Mouse (Mus musculus) megakaryocyte, embryonic 14.5 days (primary cell): ENCODE measurements around the gene Bin2.

Source experiments
- FLI1 ChIP-seq: IDR thresholded peaks from 2 replicates; pipeline ENCODE4 v1.6.1; 2012; ENCODE audit warnings: low read length, inconsistent platforms, mixed read lengths
- GATA1 ChIP-seq: IDR thresholded peaks from 3 replicates; pipeline ENCODE4 v1.6.1; 2012; ENCODE audit warnings: mixed read lengths, low read length, inconsistent platforms, borderline replicate concordance

DNA sequence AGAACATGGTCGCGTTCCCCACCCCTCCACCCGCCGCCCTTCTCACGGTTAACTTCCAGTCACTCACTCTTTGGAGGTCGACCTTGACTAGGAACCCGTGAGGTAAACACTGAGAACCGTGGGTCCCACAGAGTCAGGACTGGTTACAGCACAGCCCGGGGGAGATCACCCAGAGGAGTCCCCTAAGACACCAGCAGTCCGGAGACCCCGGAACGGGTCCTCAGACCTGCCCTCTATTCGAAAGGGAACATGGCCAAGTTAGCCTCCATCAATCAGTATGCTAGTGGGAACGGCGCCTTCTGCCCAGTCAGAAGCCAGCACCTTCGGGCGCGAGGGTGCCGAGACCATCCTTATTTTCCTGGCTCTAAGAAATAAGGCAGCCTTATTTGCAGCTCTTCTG, 53.1 kb downstream of the Bin2 start:
- no peak for TF ChIP-seq GATA1
- no peak for TF ChIP-seq FLI1
